Mouse (Mus musculus) embryonic facial prominence, embryonic 14.5 days (tissue): ENCODE results near the gene Trim23. TPM values are rescaled to one million over a fixed set of nuclear protein-coding genes. Genes with fewer than 3 reads are reported as not detected.

ENCODE experiments used
- ATAC-seq: fragments of 200-750 bp; cut with Nextera tagmentation; 2 replicates; pipeline ENCODE4 v1.8.0; 2017; ENCODE audit warnings: low read depth, moderate number of reproducible peaks, moderate TSS enrichment
- DNase-seq: peaks from one replicate; pipeline ENCODE4 v3.0.0-alpha.2; 2015; ENCODE audit warnings: low spot score
- H3K27ac ChIP-seq: fragments of 300-500 bp; sonication (generic); replicated peaks from 2 replicates; pipeline ENCODE4 v1.5.1; 2014; ENCODE audit warnings: low read depth, mild to moderate bottlenecking, low read length, moderate library complexity
- H3K27me3 ChIP-seq: fragments of 300-500 bp; sonication (generic); replicated peaks from 2 replicates; pipeline ENCODE4 v1.6.1; 2014; ENCODE audit warnings: low read length; ENCODE audit not compliant: control insufficient read depth, insufficient read depth
- H3K36me3 ChIP-seq: fragments of 300-500 bp; sonication (generic); 2 replicates; pipeline ENCODE4 v1.6.1; 2014; ENCODE audit warnings: low read length, mixed read lengths; ENCODE audit not compliant: control insufficient read depth, insufficient read depth
- H3K4me1 ChIP-seq: fragments of 300-500 bp; sonication (generic); 2 replicates; pipeline ENCODE4 v1.6.1; 2014; ENCODE audit warnings: antibody characterized with exemption, low read length; ENCODE audit not compliant: control insufficient read depth, insufficient read depth
- H3K4me2 ChIP-seq: fragments of 300-500 bp; sonication (generic); 2 replicates; pipeline ENCODE4 v1.6.1; 2014; ENCODE audit warnings: low read depth, mild to moderate bottlenecking, low read length, moderate library complexity, mixed read lengths
- H3K4me3 ChIP-seq: fragments of 300-500 bp; sonication (generic); 2 replicates; pipeline ENCODE4 v1.5.1; 2014; ENCODE audit warnings: low read depth, mild to moderate bottlenecking, low read length
- H3K9ac ChIP-seq: fragments of 300-500 bp; sonication (generic); 2 replicates; pipeline ENCODE4 v1.6.1; 2014; ENCODE audit warnings: low read depth, mild to moderate bottlenecking, low read length, moderate library complexity, mixed read lengths
- H3K9me3 ChIP-seq: fragments of 300-500 bp; sonication (generic); 2 replicates; pipeline ENCODE4 v1.6.1; 2016; ENCODE audit warnings: low read length; ENCODE audit not compliant: control insufficient read depth
- WGBS: fragments of 180-500 bp; shearing (Covaris S2); extraction: QIAGEN DNeasy Blood & Tissue Kit; methylation state at CpG from one replicate; pipeline ENCODE4 v1.1.7; 2014; 5-methylcytosine and 5-hydroxymethylcytosine counted together
- polyA plus RNA-seq: library from polyadenylated mRNA; unstranded; fragments of >200 nt; fragmentation: Nextera tagmentation; extraction: Ambion mirVana; gene quantifications from 2 replicates; pipeline ENCODE4 v1.2.1, GENCODE M21; 2014

Trim23 gene
- polyA plus RNA-seq, 1 experiment from 2014 or later = 20.6 TPM

DNA sequence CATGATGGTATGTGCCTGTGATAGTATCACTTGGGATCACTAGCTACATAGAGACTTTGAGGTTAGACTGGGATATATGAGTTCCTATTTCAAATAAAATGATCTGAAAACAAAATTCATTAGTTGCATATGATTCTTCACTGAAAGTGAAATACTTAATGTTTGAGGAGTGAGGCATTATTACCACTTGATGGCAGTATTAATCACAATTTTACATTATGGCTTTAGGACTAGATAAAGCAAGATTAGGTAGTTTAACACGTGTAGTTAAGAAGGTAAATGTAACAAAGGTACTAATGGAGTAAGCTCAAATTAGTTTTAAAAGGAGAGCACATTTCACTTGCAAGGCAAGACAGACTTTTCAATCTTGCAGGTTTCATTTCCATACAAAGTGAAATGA is 25.7 kb downstream of the Trim23 start:
- Histone ChIP-seq H3K4me3 (no peak overlapping the region), H3K27ac (no peak overlapping the region), H3K4me2 (no peak overlapping the region), H3K4me1 (no peaks in the 10 kb centered on the region), H3K9ac (no peak overlapping the region), H3K36me3 (peaks cover 52% of the 10 kb centered on the region), H3K9me3 (no peaks in the 10 kb centered on the region), H3K27me3 (no peaks in the 10 kb centered on the region)
- ATAC-seq (no peak), DNase-seq (no peak)
- 63% methylated on average over 1 of the region's 1 CpGs for WGBS

GRCm38 (mm10) chr13:104227478-104227877 is 48.9 kb downstream of the Trim23 start:
- DNase-seq = no peak
- WGBS = 52% methylated on average over 3 of the region's 3 CpGs
- Histone ChIP-seq H3K9me3 (no peaks in the 10 kb centered on the region), H3K4me2 (peak overlapping the region; percentile 79), H3K9ac (peak overlapping the region; percentile 92), H3K36me3 (peaks cover 3% of the 10 kb centered on the region; the same call in 1 of the 2 replicates), H3K27ac (no peak overlapping the region), H3K4me1 (peaks cover 9% of the 10 kb centered on the region), H3K27me3 (no peaks in the 10 kb centered on the region), H3K4me3 (peak overlapping the region; percentile 82)
- no peak for ATAC-seq

- Histone ChIP-seq H3K4me3 (peak within 1 kb of the TSS; percentile 82), H3K4me2 (peak within 1 kb of the TSS; percentile 79), H3K9ac (peak within 1 kb of the TSS; percentile 92), H3K27ac (peak within 1 kb of the TSS; percentile 95), H3K27me3 (no peaks in the 10 kb centered on the region), H3K36me3 (peaks cover 9% of the 10 kb centered on the region), H3K9me3 (no peaks in the 10 kb centered on the region), H3K4me1 (peaks cover 9% of the 10 kb centered on the region)
- DNase-seq (peak; percentile 98), ATAC-seq (peak; percentile 99)
- under 1% methylated on average over 55 of the region's 55 CpGs for WGBS
Observed at GRCm38 (mm10) chr13:104228384-104229066, 49.9 kb downstream of the Trim23 start, which contains the start of the genes Cenpk and Ppwd1. Gene Cenpk (plus strand): TSS chr13:104228611. Gene Ppwd1 (minus strand): TSS chr13:104228843.

DNA sequence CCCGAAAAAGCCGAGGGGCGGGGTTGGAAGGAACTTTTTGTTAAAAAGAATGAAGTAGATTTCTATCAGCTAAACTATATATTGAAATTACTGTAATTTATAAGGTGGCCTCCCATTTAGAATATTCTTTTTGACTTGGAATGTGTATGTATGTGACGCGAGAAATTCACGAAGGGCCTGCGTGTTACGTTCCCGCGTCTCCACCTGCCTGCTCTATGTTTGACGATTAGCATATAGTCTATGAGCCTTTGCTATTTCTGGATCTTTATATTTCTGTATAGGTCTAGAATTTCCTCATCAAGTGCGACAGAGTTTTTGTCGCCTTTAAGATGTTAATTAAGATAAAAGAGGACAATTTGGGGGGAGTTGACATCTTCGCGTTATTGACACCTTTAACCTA is 50.6 kb downstream of the Trim23 start:
- 8% methylated on average over 15 of the region's 15 CpGs for WGBS
- ATAC-seq (peak; percentile 23; the same call in 1 of the 2 replicates), DNase-seq (no peak)
- Histone ChIP-seq H3K27ac (peak overlapping the region; percentile 95; the same call in 1 of the 2 replicates), H3K9ac (peak overlapping the region; percentile 92), H3K4me1 (peaks cover 9% of the 10 kb centered on the region), H3K4me3 (peak overlapping the region; percentile 82), H3K27me3 (no peaks in the 10 kb centered on the region), H3K9me3 (no peaks in the 10 kb centered on the region), H3K36me3 (peaks cover 7% of the 10 kb centered on the region; the same call in 1 of the 2 replicates), H3K4me2 (peak overlapping the region; percentile 73)

Other genes starting within 250 kb of the Trim23 start
- 20.2 and 21.5 TPM in 2 replicates for gene Nln, start 69.2 kb upstream of the Trim23 start, polyA plus RNA-seq
- gene Sgtb, start 69.1 kb upstream of the Trim23 start, polyA plus RNA-seq = 8.0 and 8.9 TPM in 2 replicates
- 50.6 and 50.8 TPM in 2 replicates for gene Trappc13, start 328 bp upstream of the Trim23 start, polyA plus RNA-seq
- 52.3 and 53.4 TPM in 2 replicates for gene Cenpk, start 49.8 kb downstream of the Trim23 start, polyA plus RNA-seq
- 11.9 and 13.1 TPM in 2 replicates for gene Ppwd1, start 50.0 kb downstream of the Trim23 start, polyA plus RNA-seq
- gene Adamts6, start 109.0 kb downstream of the Trim23 start, polyA plus RNA-seq = 3.1 and 4.5 TPM in 2 replicates